Mouse (Mus musculus) 416B (cell line): ENCODE data around the gene Gpr4.

Source experiments
- DNase-seq: peaks from one replicate; pipeline ENCODE4 v3.0.0; 2011; ENCODE audit warnings: low read depth

Gpr4 gene

DNA sequence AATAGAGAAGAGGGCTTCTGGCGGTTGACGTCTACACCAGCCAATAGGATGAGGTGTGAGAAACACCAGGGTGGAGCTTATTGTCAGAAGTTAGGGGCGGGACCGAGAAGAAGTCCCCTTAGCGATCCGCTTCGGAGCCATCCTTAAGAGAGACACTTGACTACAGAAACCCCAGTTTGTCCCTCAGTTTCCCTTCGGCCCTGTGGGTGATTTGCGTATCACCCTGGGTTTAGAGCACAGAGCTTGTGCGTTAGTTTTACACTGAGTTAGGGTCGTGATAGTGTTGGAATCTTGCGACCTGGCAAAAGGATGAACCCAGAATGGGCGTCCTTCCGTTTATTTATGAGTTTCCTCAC, 16.4 kb downstream of the Gpr4 start:
- DNase-seq, result no peak

DNA sequence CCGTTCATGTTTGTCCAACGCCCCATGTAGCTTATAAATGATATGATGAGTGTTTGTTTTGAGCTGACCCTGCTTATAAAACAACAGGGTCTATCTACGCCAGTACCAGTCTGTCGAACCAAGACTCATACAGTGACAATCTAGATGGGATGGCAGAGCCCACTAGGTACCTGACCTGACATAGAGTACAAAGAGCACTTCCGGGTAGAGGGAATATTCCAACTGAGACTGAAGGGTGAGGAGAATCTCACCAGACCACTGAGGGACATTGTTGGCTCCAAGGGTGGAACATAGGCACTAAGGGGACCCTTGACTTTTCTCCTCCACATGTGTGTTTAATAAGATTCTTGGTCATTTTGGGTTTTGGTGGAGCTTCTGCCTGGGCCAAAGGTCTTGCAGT, 17.1 kb downstream of the Gpr4 start:
- no peak for DNase-seq

DNA sequence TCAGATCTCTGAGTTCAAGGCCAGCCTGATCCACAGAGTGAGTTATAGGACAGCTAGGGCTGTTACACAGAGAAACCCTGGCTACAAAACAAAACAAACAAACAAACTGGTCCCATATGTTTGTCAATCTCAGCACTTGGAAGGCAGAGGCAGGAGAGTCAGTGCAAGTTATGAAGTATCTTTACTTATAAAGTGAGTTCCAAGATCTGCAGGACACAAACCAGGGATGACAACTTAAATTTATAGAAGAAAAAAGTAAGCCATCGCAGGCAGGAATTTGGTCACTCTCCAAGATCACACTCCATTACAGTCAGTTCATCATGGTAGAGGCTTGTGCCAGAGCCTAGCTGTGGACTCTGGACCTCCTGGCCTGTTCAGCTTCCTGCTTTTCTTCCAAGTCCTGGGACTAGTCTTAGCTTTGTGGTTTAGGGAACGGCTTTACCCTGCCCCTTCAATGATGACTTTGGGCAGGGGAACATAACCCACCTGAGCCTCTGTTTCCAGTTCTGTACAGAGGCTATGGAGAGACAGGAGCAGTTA, 17.8 kb downstream of the Gpr4 start:
- no peak for DNase-seq

DNA sequence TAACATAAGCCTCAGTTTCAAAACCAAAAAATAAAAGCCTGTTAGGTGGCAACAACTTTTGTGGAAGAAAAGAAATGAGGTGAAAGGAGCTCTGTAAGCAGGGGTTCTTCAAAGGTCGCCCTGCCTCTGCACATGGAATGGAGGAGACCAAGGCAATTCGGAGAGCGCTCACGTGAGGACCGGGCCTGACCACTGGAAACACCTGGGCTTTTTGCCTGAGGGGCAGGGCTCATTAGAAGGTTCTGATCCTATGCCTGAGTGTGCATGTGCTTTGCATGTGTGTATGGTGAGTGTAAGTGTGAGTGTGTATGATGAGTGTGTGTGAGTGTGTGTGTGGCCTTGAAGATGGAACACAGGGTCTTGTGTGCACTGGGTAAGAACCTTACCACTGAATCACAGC, 18.6 kb downstream of the Gpr4 start:
- DNase-seq, result no peak

DNA sequence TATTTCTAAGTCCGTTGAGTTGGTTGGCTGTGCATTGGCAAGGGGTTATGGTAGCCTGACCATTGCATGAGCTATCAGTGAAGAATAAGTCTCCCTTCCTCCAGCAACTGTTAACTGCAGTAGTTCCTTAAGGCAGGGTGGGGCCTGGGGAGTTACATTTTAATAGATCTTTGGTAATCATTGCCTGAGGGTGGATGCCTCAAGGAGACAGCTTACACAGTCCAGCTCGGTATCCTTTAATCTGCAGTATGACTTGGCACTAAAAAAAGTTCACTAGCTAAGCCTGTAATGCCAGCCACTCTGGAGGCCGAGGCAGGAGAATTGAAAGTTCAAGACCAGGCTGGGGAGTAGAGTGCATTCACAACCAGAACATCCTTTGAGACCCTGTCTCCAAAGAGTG, 19.5 kb downstream of the Gpr4 start:
- DNase-seq, result no peak

DNA sequence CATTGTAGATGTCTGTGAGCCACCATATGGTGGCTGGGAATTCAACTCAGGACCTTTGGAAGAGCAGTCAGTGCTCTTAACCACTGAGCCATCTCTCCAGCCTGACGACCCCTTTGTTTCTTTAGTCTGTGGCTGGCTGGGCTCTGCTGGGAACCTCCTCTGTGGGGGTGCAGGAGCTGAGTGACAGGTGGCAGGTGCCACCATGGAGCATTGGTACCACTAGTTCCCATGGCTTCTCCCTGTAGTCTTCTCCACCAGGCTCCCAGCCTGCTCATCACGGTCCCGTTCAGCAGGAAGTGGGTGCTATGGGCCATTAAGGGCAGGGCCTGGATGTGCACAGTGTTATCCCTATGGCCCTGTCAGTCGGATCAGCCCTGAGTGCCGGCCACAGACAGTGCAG, 22.3 kb downstream of the Gpr4 start:
- DNase-seq, result no peak

DNA sequence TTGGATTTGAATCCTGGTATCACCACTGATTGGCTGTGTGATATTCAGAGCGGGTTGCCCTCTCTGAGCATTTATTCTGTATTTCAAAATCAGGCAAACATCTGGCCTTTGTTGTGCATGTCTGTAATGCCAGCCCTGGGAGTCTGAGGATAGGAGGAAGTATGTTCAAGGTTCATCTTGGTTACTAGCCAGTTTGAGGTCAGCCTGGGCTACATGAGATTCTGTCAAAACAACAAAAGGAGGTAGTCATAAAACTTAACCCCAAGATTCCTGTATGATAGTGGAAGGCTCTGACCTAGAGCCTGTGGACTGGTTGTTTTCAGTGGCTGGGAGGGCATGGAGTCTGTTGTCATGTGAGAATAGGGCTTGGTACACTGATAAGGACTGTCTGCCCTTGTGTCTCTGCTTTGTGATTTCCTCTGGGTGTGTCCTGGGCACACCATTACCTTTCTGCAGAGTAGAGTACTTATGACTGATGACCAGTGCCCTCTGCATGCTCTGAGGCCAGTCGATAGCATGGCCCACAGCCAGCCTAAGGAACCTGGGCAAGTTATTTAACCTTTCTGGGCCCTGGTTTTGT, 22.8 kb downstream of the Gpr4 start:
- DNase-seq, result peak; percentile 83

DNA sequence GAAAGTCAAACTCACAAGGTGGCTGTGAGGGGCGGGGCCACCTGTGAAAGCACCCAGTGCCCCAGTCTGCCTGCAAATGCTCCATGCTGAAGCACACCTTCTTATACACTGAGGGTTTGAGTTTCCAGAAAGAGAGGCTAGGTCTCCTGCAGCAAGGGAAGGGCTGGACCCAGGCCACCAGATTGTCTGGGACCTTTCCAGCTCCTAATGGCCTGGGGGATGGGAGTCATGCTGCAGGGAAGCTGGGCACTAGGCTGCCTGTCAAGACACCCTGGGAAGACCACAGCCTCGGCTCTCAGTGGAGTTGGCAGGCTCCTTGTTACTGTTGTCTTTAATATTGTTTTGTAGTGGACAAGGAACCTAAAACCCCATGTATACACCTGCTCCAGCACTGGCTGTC, 24.1 kb downstream of the Gpr4 start:
- no peak for DNase-seq

DNA sequence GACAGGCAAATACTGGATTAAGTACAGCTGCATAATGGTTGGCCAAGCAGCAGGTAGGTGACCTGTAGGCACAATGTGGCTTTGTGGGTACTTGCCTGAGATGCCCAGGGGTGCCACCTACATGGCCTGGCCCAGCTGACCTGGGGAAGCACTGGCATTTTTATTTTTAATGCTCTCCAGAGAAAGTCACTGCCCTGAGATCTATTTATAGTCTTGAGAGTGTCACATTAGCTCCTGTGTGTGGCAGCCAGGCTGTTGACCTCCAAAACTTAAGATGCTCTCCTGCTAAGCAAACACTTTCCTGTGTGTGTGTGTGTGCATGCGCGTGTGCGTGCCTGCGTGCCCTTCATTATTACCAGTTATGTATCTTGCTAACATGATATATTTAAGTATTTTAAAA, 26.0 kb downstream of the Gpr4 start:
- DNase-seq, result no peak

DNA sequence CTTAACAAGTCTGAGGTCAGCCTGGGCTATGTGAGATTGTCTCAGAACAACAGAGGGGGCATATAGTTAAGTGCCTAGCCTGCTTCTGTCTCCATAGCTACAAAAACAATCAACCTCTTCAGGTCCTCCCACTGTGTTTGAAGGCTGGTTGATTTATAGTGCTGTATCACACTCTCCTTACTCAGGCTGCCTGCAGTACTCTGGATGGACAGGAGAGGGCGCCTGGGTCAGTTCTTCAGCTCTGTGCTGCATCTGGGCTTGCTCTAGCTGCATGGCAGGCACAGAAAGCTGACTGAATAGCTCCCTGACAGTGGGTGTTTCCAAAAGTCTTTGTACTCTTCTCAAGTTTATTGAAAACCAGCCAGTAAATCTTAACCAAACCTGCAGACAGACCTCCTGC, 27.1 kb downstream of the Gpr4 start:
- peak; percentile 86 for DNase-seq

DNA sequence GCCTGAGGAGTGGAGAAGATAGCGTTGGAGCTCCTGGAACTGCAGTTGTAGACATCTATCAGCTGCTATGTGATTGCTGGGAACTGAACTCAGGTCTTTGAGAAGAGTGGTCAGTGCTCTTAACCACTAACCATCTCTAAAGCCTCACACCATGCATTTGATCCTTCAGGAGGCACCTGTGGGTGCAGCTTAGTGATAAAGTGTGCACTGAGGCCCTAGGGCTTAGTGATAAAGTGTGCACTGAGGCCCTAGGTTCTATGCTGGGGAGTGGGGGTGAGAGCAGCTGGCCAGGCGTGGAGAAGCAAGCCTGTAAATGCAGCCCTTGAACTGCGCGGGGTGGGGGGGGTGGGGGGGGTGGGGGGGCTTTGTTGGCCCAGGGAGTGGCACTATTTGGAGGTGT, 27.6 kb downstream of the Gpr4 start:
- no peak for DNase-seq

DNA sequence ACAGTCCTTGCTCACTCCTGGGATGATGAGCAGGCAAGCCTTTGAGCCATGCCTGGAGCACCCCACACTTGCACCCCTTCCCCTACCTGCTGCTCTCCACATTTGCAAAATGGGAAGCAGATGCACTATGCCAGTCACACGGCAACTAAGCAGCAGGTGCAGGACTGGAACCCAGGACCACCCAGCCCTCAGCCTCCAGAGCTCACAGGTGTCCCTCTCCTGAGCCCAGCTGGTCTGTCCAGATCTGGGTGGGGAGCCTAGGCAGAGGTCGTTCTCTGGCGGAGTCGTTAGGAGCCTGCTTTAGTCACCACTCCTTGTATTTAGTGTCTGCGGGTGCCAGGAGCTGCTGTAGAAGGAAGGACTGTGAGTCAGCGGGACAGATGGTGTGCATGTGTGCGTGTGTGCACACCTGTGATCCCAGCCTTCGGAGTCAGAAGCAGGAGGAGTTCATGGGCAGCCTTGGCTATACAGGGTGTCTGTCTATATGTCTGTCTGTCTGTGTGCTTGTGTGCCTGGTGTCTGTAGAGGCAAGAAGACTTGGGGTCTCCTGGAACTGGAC, 28.6 kb downstream of the Gpr4 start:
- no peak for DNase-seq

DNA sequence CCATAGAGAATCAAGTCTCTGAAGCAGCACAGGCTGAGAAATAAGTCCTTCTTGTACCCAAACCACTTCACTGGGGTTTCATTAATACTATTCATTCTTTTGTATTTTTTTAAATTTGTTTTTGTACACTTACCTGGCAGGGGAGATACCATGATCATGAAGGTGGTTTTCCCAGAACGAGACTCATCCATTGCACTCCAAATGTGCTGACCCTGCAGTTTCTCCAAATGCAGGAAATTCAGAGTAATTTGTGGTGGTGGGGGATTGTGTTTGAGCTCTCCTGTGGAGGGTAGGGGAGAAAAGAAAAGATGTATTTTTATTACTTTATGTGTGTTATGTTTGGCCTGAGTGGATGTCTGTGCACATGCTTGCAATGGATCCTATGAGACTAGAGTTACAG, 29.7 kb downstream of the Gpr4 start:
- DNase-seq, result no peak

DNA sequence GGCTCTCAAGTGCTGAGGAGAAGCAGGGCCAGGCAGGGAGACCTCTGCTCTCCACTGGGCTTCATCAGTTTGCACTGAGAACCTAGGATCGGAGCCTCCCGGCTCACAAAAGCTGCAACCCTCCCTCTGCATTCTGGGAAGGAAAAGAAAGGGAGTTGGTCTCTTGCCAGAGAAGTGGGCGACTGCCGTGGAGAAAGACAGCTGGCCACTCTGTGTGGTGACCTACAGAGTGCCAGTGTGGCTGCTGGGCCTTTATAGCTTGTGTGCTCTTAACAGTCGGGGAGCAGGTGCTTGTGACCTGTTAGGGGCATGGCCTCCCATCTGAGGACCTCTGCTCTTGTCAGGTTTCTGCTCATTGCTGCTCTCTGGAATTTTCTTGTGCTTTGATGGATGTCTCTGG, 31.5 kb downstream of the Gpr4 start:
- no peak for DNase-seq

DNA sequence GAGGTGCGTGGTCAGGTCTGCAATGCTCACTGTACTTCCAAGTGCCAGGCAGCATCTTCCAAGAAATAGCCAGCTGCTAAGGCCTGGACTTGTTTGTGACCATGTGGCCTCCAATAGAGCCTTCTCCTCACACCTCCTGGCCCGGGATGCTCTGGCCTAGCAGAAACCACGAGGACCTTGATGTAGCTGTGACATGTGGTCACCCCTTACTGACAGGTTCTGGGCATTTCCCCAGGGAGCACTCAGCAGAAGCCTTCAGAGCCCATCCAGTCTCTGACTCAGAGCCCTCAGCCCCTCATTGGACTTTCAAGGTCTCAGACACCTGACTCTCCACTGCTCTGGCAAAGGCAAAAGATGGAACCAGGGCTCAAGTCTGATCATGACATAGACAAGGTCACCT, 32.7 kb downstream of the Gpr4 start:
- no peak for DNase-seq

DNA sequence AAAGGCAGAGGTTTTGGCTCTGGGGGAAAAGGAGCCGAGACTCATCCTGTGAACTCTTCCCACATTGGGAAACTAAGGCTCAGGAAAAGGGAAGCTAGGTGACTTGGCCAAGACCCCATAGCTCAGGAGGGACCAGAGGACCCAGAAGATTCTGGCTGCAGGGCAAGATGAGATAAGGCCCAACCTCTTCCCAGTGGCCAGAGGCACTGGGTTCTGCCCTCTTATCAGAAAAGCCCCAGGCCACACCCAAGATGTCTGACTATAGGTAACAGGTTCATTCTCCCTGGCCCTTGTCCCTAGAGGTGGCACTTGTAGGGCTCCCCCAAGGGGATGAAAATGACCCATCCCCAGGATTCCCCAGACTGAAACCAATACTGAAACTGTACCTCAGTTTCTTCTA, 34.5 kb downstream of the Gpr4 start:
- DNase-seq, result no peak

DNA sequence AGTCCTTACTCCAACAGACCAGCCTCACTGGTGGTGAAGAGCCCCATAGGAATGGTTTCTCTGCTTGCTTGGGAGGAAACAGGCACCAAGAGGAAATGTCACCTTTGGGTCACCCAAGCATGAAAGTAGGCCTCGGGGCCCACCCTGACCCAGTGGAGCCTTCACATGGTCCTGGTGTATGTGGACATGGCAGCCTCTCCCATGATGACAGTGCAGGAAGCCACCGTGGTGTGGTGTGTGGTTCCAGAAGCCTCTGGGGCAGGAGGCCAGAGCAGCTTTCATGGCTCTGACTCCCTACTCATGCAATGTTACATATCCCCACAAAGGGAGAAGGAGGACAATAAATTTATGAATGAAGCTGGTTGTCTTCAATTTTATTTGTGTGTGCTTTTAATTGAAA, 35.2 kb downstream of the Gpr4 start:
- no peak for DNase-seq

DNA sequence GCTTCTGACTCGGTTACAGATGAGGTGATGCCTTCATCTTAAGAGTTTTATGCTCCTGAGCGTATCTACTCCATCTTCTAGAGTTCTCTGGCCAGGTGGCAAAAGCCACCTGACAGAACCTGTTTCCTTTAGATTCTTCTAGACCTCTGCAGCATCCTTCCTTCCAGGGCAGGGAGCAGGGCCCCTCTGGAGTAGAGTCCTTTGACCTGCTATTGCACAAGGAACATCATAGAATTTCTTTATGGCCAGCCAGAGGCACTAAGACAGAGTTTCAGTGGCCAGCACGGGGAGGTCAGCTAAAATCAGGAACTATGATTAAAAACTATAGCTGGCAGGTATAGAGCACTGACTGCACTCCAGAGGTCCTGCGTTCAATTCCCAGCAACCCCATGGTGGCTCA, 39.7 kb downstream of the Gpr4 start:
- no peak for DNase-seq

DNA sequence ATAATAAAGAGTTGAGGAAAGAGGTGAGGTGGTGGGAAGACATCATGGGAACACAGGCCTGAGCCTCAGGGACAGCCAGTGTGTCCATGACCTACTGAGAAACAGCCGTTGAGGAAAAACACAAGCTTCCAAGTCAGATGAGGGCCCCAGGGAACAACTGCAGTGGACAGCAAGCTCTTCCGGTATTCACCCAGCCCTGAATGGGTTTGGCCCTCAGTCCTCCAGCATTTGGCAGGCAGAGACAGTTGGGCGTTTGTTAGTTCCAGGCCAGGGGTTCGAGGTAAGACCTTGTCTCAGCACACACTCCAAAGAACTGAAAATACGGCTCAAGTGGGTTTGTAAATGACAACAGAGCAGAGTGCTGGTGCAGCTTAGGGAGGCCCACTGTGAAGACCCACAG, 41.1 kb downstream of the Gpr4 start:
- DNase-seq, result no peak

DNA sequence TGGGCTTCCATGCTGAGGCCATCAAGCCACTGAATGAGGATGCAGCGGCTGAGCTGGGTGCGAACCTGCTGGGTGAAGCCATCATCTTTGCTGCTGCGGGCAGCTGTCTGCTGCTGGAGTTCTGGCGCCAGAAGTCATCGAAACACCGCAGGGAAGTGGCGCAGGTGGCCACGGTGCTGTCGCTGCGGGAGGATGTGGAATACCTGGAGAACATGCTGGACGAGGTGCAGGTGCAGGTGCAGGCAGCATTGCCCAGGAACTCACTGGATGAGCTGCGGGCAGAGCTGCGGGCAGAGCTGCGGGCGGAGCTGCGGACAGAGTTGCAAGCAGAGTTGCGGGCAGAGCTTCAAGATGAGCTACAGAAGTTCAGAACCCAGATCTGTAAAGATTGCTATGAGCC, 43.1 kb downstream of the Gpr4 start:
- DNase-seq, result no peak

DNA sequence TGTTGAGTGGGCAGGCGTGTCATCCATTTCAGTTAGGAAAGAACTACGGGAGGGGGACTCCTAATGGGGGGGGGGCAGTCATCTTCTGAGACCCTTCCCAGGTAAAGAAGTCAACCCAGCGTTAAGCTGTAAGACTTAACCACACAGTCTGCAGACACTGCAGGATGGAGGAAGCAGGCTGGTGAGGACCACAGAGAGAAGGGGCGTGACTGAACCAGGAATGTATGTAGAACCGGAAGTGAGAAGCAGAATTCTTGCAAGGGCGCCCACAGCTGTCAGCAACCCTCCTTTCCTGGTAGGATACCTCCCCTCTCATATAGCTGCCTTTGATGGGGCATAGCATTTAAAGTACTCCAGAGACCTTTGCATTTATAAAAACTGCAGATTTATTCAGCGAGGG, 44.2 kb downstream of the Gpr4 start:
- no peak for DNase-seq

DNA sequence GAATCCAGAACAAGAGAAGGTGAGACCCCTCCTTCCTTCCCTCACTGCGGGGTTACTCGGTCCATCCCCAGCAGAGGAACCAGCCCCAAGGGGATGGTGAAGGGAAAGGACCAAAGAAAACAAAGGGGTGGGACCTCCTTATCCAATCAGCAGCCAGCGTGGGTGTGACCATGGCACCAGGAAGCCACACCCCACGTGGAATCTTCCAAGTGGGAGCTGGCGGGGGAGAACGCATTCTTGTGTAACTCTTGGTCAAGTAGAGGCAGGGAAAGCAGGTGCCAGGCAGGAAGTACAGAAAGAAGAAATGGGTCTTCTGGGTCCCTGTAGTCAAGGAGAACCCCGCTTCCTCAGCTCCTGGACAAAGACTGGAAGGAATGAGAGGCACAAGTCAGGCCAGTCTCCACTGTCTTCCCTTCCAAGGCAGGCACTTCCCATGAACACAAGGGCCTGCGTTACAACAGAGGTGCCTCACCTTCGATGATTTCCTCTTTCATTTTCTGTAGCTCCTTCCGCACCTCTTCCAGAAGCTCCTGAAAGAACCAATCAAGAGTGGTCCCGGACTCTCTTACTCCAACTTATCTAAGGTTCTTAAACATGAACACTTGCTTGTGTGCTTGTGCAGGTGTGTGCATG, 45.2 kb downstream of the Gpr4 start:
- peak; percentile 87 for DNase-seq

DNA sequence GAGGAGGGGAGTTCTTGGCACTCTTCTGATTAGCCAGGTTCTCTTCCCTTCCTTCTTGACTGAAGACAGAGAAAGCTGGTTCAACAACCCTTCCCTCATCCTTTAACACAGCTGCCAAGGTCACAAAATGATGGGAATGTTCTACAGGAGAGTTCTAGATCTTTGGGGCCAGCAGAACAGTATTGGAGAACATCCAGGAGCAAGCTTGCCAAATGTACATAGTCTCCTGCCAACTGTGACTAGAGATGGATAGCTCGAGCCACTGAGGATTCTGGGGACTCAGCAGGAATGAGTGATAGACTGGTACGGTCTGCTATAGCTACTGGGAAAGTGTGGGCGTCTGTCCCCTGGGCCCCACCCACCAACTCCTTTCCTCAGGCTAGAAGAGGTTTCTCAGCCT, 46.0 kb downstream of the Gpr4 start:
- no peak for DNase-seq

DNA sequence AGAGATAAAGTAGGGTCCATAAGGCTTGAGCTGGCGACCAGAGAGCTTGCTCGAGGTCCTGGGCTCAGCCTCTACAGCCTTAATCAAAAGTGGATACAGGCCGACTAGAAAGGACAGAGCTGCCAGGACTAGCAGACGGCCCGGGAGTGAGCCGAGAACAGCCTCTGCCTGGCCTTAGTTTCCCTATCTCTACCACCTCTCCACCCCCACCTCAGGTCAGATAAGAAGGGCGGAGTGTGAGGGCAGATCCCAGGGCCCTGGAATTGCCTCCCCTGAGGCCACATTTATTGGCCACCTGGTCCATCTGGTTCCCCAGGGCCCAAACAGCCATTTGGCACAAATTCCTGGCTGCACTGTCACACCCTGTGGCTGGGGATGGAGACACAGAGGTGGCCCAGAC, 52.8 kb downstream of the Gpr4 start:
- no peak for DNase-seq
